Mouse (Mus musculus) layer of hippocampus, adult 2 months (tissue): ENCODE results near the gene Ephb2. TPM values are rescaled to one million over a fixed set of nuclear protein-coding genes. Genes with fewer than 3 reads are reported as not detected.

ENCODE experiments used
- DNase-seq, 2 experiments: peaks; one replicate each; pipeline ENCODE4 v3.0.0; 2022; ENCODE audit warnings: low spot score in 2 of 2
- H3K27ac ChIP-seq: fragments of 200-600 bp; 2 replicates; pipeline ENCODE4 v1.8.1; 2022
- H3K4me3 ChIP-seq: fragments of 200-600 bp; 2 replicates; pipeline ENCODE4 v1.8.1; 2022; ENCODE audit warnings: mild to moderate bottlenecking
- CTCF ChIP-seq: fragments of 200-600 bp; conservative IDR thresholded peaks from 2 replicates; pipeline ENCODE4 v1.8.1; 2022; ENCODE audit warnings: antibody characterized with exemption, mild to moderate bottlenecking, moderate library complexity
- long read RNA-seq, 2 experiments: library from polyadenylated mRNA; stranded (forward); transcript quantifications; one replicate each; pipeline ENCODE4 v2.0.0; 2021; ENCODE audit warnings: borderline mapping rate in 2 of 2
- total RNA-seq, 2 experiments: library from RNA; stranded (reverse); gene quantifications; 2 replicates each; pipeline ENCODE4 v1.2.3; 2021

Ephb2 gene
- 10 to 100 TPM; 21.8 to 22.1 TPM for total RNA-seq
- long read RNA-seq, experiment 1, partial matches to known transcripts: 1 of 4 reads
- long read RNA-seq, experiment 1, other reads (novel, unspliced or antisense): 3 of 4 reads
- long read RNA-seq, experiment 2, full-length matches to known transcripts: 2 of 9 reads
- long read RNA-seq, experiment 2, partial matches to known transcripts: 1 of 9 reads
- long read RNA-seq, experiment 2, other reads (novel, unspliced or antisense): 6 of 9 reads

DNA sequence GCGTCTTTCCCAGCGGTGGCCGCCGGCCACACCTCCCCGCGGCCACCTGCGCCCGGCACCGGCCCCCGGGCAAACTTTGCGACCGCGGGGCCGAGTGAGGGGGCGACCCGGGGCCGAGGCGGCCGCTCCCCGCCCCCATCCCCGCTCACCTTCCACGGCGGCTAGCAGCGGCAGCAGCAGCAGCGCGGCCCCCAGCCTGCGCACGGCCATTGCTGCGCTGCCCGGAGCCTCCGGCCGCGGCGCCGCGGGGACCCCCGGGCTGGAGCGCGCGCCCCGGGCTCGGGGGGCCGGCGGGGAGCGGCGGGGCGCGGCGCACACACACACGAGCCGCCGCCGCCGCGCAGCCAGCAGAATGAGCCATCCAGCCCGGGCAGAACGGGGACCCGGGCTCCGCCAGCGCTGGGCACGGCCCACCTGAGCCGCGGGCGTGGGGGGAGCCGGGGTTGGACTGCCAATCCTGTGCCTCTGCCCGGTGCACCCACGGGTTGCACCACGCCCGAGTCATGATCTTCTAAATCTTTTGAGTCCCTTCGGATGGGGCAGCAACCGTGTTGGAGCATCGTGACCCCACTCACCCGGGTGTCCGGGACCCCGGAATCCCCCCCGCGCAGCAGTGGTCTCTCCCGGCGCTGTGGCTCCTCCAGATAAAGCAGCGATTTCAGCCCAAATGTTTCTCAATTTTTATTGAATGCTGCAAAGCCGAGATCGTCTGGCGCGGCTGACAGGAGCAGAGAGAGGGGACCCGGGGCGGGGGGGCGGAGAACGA, at the start of gene Ephb2:
Gene Ephb2 (minus strand): TSS at position 368 of the 766 bp plus-strand sequence.
- Histone ChIP-seq H3K4me3 (peak within 1 kb of the TSS; percentile 69), H3K27ac (peak within 1 kb of the TSS; percentile 99)
- DNase-seq: peak; percentile 59 to 76
- TF ChIP-seq CTCF: no peak

DNA sequence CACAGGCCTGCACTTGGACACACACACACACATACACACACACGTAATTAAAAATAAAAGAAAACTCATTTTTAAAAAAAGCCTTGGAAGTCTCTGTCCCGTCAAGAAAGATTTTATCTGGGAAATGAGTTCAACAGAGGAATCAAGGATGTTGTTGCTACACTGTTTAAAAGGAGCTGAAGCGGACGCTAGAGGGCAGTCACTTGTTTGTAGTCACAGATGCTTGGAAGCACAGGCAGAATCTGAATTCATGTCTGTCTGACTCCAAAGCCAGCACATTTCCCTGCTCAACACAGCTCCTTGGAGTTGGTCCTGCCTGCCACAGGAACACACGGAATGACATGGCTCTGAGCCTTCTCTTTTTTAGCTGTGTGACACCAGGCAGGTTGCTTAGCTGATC, 42.8 kb upstream of the Ephb2 start:
- TF ChIP-seq CTCF: peak; percentile 74
- Histone ChIP-seq H3K4me3 (no peak overlapping the region), H3K27ac (no peak overlapping the region)
- no peak for DNase-seq

DNA sequence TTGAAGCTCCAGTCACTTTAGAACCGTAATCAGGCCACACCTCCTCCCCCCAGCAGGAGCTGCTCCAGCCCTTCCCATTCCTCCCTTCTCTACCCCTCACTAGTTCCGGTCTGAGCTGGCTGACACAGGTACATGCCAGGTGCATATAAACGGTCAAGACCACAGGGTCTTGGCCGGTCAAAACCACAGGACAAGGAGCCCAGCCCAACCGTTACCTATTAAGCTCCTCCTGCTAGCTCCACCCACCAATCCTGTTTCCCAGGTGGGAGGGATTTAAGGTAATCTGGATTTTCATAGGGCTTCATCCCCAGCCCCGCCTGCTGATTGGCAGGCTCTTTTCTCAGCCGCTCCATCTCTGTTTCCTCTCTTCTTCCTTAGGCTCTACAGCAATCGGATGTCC, 42.4 kb upstream of the Ephb2 start:
- Histone ChIP-seq H3K27ac (no peak overlapping the region), H3K4me3 (no peak overlapping the region)
- no peak for TF ChIP-seq CTCF
- no peak for DNase-seq

DNA sequence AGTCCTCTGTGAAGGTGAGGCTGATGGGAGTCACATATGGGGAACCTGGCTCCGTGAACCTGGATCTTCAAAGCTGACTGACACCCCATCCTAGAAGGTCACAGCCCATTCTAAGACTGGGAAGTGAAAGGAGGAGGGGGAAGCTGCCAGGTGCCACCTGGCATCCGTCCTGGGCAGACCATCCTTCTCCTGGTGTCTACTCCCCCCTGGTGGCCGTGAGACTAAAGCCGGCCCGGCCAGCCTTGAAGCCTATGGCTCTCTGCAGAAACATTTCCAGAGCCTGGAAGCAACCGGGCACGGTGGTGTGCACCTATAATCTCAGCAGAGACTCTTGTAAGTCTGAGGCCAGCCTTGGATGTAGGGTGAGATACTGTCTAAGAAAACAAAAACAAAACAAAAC, 41.2 kb upstream of the Ephb2 start:
- peak in 1 of 2 experiments; percentile 63 for DNase-seq
- Histone ChIP-seq H3K4me3 (no peak overlapping the region), H3K27ac (no peak overlapping the region)
- peak; percentile 82 for TF ChIP-seq CTCF

DNA sequence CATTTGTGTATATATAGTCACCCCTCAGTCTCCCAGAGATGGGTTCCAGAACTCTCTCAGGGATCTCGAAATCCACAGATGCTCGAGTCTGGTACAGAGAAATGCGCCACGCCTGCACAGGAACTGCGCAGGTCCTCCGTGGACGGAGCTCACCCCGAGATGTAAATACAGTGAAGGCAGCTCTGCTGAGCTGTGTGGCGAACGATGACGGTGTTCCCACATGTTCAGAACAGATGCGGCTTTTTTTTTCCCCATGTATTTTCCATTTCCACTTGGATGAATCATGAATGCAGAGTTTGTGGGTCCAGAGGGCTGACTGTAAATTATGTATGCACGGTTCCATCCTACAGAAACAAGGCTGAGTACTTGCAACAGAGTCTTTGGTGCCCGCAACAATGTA, 39.2 kb upstream of the Ephb2 start:
- DNase-seq: no peak

DNA sequence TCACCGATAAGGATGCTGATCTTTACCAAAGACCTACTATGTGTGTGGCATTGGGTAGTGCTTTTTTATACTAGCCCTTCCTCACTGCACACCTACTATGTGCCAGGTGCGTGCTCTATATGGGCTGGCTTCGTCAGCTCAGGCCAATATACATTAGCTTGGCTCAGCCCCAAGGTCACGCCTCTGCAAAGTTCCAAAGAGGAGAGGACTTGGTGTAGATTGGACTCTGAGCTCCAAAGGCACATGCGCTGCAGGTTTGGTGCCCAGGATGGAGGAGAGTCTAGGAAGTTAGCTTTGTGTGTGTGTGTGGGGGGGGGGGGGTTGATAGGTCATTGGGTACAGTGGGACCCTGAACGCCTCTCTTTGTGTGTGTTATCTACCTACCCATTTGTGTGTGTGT, 32.6 kb upstream of the Ephb2 start:
- Histone ChIP-seq H3K4me3 (no peak overlapping the region), H3K27ac (no peak overlapping the region)
- TF ChIP-seq CTCF: no peak
- DNase-seq: no peak

More for the DNA sequence above, 39.2 kb upstream of the Ephb2 start:
- H3K4me3 ChIP-seq: no peak overlapping the region
- TF ChIP-seq CTCF: no peak
- H3K27ac ChIP-seq: no peak overlapping the region

DNA sequence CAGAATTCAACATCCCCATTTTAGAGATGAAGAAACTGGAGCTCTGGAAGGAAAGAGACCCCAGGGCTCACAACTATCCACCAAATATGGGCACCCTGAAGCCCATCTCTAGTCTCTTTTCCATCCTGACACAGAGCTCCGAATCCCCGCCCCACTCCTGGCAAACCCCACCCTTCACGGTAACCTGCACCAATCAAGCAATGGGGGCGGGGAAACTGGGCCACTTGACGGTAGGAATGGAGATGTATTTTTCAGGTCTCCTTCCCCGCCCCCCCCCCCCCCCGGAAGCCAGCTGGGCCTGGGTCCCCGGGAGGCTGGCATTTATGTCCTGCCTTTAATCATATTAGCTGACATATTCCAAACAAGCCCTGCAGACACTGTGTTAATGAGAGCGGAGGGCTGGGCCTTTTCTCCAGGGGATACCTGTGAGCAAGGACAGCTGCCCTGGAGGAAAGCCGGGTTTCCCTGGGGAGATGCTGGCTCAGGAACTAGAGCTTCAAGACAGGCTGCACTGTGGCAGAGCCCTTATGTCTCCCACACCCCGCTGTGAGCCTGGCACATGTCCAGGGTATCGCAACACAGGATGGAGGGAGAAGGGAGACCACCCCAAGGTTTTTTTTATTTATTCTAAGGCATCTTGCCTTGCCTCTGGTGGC, 32.0 kb upstream of the Ephb2 start:
- no peak for DNase-seq
- no peak overlapping the region for H3K4me3 ChIP-seq
- no peak for TF ChIP-seq CTCF
- no peak overlapping the region for H3K27ac ChIP-seq

DNA sequence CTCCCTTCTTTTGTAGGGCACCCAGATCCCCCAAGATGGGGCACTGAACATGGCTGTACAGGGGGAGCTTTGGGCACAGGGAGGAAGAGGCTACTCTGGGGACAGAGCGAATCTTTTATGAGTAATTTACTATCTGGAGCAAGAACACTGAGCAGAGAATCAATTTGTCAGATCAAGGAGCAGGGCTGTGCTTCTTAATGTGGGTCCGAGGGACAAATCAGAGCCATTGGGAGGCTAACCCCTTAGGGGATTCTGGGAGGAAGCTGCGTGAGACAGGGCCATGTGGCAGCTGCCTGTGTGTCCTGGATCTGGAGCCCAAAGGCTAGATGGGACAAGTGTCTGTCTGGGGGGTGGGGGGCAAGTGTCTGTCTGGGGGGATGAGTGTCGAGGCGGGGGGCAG, 29.7 kb upstream of the Ephb2 start:
- TF ChIP-seq CTCF: no peak
- no peak overlapping the region for H3K27ac ChIP-seq
- DNase-seq: no peak
- no peak overlapping the region for H3K4me3 ChIP-seq

DNA sequence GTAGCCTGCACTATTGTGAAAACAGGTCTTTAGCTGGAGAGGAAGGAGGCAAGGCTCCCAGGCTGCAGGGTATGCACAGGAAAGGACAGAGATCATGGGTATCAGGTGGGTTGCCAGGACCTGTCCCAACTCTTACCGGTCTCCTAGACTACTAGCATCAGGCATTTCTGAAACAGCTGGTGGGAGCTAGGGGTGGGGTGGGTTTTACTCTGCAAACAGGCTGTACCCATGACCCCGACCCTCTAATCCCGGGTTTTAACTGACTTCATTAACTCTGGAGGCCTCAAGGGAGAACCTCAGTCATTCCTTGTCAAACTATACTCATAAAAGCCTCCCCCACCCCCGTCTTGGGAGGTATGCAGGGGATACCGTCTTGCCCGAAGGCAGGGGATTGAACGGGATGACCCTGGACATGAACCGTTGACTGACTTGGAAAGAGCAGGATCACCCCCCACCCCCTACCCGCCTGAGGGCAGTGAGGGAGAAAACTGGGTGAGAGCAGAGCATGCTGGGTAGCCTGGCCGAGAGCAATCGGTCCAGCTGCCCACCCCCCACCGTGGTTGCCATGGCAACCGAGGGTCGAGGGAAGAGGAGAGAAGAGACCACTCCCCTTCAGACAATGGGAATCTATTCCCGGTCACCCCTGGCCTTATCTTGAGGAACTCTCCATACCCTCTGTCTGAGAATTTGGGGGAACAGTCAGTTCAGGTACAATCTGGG, 29.1 kb upstream of the Ephb2 start:
- DNase-seq: no peak
- Histone ChIP-seq H3K4me3 (no peak overlapping the region), H3K27ac (no peak overlapping the region)
- TF ChIP-seq CTCF: no peak

DNA sequence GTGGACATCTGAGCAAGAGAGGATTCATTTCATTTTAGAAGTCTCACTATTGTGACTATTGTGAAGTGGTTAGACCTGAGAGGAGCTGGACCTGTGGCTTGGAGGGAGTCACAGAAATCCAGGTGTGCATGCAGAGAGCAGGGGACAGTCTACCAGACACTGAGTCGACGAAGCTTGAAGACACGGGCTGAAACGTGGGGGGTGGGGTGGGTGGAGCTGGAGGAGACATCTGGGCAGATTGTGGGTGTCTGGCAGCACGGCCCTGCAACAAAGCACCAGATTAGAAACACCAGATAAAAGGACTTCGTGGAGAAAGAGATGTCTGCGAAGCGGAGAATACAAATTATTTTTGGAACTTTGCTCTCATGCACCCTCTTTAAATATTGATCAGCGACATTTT, 27.7 kb upstream of the Ephb2 start:
- DNase-seq: no peak
- Histone ChIP-seq H3K27ac (no peak overlapping the region), H3K4me3 (no peak overlapping the region)
- TF ChIP-seq CTCF: no peak

DNA sequence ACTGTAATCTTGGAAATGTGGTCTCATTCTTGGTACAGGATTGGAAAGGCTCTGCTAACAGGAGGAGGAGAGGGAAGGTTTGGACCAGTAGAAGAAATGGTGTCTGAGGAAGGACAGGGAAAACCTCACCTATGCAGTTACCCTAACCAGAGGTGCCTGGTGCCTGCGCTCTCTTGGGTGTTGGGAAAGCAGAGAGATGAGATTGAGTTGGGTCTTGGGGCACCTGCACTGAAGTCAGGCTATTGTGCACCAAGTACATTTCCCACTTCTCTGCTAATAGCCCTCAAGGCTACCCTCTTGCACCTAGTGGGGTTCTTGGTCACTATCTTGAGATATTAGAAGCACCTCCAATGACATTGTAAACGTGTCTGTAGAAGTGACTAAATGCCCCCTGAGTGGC, 26.6 kb upstream of the Ephb2 start:
- no peak for TF ChIP-seq CTCF
- no peak for DNase-seq
- Histone ChIP-seq H3K4me3 (no peak overlapping the region), H3K27ac (no peak overlapping the region)

DNA sequence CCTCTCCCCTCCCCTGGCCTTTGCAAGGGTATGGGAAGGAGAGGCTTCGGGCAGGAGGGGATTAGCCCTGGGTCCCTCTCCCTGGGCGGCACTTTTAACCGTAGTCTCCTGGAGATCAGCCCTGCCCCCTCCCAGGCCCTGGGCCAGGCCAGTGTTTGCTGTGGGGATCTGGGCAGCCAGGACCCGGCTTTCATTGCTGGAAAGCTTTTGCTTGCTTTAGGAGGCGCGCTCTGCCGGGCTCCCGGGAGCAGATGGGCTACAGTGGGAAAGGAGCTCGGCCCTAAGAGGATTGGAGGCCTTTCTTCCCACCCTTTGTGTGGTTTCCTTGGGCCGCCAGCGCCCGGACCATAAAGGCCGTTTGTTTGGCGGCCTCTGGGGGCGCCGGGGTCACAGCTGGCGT, 26.0 kb upstream of the Ephb2 start:
- Histone ChIP-seq H3K27ac (no peak overlapping the region), H3K4me3 (no peak overlapping the region)
- no peak for TF ChIP-seq CTCF
- no peak for DNase-seq

DNA sequence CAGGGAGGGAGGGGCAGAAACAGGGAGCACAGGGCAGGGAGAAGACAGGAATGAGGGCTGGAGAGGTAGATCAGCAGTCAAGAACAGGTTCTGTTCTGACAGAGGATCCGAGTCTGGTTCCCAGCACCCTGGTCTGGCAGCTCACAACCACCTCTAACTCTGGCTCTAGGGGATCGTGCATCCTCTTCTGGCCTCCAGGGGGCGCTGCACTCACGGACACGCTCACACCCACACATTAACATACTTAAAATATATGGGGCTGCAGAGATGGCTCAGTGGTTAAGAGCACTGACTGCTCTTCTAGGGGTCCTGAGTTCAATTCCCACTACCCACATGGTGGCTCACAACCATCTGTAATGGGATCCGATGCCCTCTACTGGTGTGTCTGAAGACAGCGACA, 24.2 kb upstream of the Ephb2 start:
- DNase-seq: no peak

More for the DNA sequence above, 24.2 kb upstream of the Ephb2 start:
- H3K27ac ChIP-seq: no peak overlapping the region
- peak; percentile 54 for TF ChIP-seq CTCF
- H3K4me3 ChIP-seq: no peak overlapping the region
